Mouse (Mus musculus) cerebellum, adult 2 months (tissue): Measurements from ENCODE around the gene Atg3.

Source experiments
- CTCF ChIP-seq: fragments of 200-500 bp; IDR thresholded peaks from 2 replicates; pipeline ENCODE4 v1.5.1; 2011; ENCODE audit warnings: low read depth, mild to moderate bottlenecking, control low read depth, low read length, moderate library complexity, borderline replicate concordance; ENCODE audit not compliant: insufficient read depth
- POLR2A ChIP-seq: fragments of 200-500 bp; IDR thresholded peaks from 2 replicates; pipeline ENCODE4 v1.6.1; 2011; ENCODE audit warnings: low read length, control low read depth, borderline replicate concordance; ENCODE audit not compliant: insufficient read depth

DNA sequence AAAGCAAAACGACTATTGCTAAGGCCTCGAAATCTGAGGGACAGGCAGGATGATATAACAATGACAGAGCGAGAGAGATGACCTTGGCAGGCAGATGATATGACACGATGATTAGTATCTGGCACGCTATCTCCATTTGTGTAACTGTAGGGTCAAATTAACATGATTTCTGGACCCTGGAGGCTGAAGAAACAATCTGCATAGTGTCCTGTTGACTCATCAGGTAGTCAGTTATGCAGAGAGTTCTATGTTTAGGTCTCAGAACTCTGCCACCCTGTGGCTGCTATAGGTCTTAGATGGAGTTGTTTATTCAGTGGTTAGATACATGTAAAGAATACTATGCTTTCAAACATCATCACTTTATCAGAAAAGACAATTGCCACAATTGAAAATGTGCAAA, 16.9 kb upstream of the Atg3 start:
- TF ChIP-seq CTCF (no peak), POLR2A (no peak)
